Mouse (Mus musculus): ENCODE results near the gene H2-Ob.

H2-Ob gene

DNA sequence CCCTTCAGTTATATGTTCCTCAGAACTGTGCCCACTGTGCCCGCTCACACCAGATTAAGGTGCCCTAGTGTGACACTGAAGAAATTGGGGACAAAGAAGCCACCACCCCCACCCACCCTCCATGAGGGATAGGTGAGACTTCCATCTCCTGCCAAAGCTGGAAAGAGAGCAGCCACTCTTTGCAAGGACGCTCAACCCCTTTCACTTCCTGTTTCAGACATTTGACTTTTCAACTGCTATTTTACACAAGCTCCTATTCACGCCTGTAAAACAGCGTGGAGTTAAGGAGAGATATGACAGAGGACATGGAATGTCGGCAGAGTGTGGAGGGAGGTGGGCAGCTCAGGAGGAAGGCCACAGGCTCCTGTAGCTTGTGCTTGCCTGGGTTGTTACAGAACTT lies 47.8 kb downstream of the H2-Ob start:
- no peak for DNase-seq (ENCODE audit: low spot score)

DNA sequence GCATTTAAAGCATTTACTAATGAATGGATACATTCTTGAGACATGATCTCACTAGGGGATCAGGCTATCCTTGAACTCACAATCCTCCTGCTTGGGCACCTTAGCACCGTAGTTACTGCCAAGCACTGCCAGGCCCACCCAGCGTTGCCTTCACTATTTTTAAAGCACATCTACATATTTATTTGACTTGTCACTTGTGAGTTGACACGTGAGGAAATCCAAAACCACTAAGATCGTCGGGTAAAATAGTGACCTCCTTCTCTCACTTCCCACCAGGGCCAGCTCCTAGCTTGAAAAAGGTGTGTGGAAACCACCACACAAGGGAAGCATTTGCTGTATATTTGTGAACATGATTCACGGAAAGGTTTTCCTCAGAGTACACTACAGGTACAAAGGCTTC lies 48.3 kb downstream of the H2-Ob start:
- no peak for DNase-seq (ENCODE audit: low spot score)

DNA sequence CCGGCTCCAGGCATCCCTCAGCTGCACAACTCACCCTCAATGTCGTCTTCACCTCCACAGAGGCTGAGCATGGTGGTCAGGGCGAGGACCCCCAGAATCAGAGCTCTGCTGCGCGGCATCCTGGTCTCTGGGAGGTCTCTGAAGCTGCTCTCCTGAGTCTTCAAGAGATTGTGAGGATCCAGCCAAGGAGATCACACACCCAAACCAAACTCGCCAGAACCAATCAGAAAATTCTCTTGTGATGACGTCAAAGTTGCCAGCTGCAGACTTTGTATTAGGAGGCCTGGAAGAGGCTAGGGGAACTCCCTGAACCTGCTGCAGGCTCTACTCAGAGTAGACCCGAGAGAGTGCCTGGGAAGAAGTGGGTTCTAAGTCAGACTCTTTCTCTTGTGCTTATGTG lies 48.9 kb downstream of the H2-Ob start, which contains the start of gene H2-Aa:
Gene H2-Aa, minus strand, starts transcription at position 176 of the 400 bp plus-strand sequence.
- DNase-seq (ENCODE audit: low spot score), result peak; percentile 65

DNA sequence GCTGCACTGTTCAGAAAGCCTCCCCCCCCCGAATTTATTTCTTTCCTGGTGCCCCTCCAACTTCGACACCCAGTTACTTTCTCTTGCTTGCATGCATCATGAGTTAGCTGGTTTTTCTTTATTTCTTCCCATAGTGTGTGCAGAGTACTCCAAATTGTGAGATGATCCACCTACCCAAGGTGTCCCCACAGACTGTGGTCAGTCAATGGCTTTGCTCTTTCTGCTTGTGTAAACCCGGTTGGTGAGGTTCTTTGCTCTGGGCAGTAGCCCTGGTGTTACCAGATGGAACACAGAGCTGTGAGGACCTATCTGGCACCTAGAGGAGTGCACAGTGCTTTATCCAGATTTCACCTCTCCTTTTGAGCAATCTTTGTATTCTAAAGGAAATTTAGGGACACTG lies 49.4 kb downstream of the H2-Ob start:
- no peak for DNase-seq (ENCODE audit: low spot score)

DNA sequence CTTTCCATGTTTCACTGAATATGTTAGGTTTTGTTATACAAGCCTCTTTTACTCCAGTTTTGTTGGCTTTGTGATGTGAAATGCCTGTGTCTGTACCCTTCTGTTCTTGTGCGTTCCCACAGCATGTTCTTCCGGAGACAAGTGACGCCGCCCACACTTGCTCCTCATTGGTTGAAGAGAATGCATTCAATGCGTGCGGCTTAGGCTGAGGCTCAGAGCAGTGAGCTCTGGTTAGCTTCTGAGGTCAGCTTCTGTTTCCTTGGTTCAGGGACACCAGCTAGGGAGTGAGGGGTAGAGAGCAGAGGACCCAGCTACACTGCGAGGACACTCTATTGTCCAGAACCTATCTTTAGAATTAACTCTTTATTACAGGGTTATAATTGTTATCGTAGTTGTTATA lies 52.9 kb downstream of the H2-Ob start:
- peak; percentile 60 for DNase-seq (ENCODE audit: low spot score)

DNA sequence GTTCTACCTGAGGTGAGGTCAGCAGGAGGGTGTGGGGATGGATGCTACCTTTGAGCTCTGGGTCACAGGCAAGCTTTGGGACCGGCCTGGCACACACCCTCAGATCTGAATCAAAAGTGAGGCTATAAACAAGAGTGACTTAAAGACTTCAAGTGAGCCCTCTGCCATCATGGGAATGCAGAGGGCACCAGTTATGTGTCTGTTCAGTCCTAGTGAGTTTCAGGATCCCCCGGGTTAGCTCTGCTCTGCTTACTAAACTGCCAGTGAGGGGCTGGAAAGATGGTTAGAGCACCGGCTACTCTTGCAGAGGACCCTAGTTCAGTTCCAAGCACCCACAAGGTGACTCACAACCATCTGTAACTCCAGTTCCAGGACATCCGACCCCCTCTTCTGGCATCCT lies 53.9 kb downstream of the H2-Ob start:
- DNase-seq (ENCODE audit: low spot score), result no peak

DNA sequence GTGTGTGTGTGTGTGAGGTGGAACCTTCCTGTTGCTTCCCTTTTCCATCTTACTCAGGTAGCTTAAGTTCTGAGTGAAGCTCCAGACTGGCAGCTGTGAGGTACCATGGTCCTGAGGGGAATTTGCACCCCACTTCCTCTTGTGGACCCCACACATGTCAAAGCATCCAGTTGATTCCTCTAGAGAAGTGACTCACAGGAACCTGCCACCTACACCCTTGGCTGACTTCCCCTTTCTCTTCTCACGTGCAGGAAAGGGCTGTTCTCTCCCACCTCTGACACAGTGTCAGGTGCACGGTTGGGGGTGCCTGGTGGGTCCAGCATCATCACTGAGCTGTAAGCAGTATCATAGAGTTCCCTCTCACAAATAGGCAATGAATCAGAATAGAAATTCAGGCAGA lies 54.8 kb downstream of the H2-Ob start:
- no peak for DNase-seq (ENCODE audit: low spot score)

DNA sequence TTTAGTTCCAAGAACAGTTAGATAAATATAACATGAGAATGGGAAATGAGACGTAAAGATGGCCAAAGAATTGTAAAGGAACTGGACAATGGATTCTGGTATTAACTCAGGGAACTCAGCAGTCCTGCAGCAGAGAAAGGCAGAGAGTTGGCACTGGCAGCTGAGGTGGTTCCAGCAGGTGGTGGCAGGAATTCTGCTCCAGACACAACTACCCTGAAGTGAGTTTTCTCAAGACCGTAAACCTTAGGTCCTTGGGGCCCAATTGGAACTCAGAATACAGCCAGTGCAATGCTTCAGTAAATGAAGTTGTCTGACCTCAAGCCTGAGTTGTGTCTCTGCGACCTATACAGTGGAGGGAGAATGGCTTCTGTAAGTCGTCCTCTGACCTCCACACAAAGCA lies 55.5 kb downstream of the H2-Ob start:
- DNase-seq (ENCODE audit: low spot score), result no peak

DNA sequence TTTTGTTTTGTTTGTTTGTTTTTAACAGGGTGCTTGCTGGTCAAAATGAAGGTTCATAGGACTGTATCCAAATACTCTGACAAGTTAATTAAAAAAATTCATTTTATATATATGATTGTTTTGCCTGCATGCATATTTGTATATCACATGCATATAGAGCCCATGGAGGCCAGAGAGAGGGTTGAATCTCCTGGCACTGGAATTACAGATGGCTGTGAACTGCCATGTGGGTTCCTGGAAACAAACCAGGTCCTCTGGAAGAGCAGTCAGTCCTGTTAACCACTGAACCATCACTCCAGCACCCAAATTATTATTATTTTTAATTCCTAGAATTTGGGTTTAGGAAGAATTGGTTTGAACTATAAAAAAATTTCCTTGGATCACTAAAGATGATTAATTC lies 56.6 kb downstream of the H2-Ob start:
- DNase-seq (ENCODE audit: low spot score), result no peak

DNA sequence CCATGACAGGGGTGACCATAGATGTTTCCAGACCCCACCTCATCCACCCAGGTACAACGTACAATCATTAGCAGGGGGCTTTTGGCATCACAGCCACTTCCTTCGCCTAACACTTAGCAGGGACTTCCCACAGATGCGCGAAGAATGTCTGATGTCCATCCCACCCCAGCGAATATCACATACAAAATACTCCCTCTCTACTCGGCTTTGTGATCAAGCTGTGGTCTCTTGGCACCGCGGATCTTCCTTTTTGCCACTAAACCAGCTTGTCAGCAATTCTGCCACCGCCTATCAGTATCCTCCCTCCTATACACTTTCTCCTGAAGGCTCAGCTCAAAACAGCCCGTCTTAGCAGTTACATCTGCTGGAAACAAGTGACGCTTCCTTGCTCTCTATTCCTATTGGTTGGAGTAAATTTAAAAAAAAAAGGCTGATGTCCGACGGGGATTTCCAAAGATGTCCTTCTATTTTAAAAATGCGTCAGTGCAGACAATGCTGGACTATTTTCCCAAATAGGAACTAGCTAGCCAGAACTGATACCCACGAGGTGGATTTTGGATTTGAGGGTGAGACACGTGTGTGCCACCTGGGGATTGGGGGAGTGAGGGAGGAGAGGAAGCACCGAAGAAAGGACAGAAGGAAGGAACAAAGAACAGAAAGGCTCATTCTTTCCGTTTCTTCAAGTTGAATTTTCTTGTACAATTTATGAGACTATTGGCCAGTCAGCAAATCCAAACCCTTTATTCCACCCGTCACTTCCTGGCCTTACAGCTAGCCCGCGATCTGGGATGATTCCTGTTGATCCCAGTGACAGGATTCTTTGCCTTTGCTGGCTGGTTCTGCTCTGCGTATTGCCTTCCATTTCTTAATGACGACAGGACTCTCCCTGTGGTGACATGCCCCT lies 57.4 kb downstream of the H2-Ob start:
- DNase-seq (ENCODE audit: low spot score), result no peak

DNA sequence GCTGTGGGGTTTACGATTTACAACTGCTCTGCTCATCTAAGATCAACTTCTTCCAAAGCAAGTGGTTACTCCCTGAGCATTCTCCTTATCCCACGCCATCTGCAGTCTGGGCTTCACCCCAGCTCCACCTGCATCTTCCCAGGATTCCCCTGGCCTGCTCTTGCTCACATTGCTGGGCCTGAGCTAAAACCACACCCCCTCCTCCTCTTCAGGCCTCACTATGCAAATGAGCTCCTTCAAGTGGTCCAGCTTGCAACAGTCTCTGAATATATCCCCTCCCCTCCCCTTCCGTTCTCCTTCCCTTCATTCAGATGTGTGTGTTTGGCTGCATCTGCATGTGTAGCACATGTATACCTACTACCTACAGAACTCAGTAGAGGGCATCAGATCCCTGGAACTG lies 60.7 kb downstream of the H2-Ob start:
- DNase-seq (ENCODE audit: low spot score), result no peak

DNA sequence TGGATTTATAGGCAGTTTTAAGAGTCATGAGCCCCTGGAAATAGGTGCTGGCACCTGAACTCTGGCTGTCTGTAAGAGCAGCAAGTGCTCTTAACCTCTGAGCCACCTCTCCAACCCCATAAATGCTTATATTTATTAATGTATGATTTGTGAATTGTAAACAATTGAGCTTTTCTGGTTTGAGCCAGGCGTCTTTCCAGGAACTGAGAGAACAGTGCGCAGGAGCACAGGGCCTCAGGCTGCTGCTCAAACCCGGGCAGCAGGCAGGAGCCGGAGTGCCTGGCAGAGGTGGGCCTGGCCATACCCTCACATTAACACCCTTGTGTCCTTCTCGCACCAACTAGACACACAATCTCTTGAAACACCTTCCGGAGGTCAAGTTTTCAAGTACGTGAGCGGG lies 61.4 kb downstream of the H2-Ob start:
- no peak for DNase-seq (ENCODE audit: low spot score)

DNA sequence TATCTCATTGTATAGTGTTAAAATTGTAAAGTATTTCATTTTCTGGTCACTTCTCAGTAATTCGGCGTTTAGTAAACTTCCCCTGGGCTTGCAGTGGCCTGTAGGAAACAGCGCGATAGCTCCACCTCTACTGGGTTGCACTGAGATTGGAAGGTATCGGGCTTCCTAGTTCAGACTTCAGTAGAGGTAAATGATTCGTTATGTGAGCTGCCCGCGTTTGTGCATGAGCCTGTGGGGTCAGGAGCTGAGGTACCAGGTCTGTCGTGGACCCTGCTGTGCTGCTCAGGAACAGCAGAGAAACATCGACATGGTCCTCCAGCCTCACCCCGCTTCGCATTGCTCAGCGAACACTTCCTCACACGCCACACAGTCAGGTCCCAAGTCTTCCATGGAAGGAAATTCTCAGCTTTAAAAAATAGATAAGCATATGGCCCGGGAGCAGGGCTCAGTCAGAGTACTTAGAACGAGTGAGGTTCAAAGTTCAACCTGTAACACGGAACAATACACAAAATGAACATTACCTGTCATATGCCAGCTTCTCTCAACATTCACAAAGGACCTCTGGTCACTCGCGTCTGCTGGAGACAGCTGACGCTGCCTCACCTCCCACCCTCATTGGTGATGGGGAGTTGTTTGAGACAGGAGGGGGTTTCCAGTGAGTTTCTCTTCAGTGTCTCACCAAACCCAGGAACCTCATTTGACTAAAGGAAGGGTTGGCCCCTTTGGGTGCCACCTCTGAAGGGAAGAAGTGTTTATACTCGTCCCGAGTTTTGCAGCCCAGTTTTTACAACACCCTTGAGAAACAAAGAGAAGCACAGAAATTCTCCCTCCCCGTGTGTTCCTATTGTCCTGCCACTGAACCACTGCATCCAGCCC lies 62.2 kb downstream of the H2-Ob start:
- no peak for DNase-seq (ENCODE audit: low spot score)

DNA sequence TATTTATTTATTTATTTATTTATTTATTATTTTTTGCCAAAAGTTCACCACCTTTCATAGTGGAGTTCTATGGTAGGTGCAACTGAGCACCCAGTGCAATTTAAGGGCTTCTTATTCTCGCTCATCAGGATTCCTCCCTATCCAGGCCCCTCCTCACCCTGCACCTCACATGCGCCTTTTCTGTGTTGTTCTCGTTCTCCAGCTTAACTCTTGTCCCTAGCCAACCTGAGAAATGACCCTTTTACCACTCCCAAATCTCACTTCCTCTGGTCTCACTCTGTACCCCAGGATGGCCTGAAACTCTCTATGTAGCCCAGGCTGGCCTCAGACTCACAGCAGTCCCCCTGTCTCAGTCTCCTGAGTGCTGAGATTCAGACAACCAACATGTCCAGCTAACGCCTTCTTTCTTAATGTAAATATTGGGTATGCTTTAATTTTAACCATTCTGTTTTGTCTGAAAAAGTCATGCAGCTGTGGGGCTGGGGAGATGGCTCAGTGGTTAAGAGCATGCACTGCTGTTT lies 63.0 kb downstream of the H2-Ob start:
- no peak for DNase-seq (ENCODE audit: low spot score)

DNA sequence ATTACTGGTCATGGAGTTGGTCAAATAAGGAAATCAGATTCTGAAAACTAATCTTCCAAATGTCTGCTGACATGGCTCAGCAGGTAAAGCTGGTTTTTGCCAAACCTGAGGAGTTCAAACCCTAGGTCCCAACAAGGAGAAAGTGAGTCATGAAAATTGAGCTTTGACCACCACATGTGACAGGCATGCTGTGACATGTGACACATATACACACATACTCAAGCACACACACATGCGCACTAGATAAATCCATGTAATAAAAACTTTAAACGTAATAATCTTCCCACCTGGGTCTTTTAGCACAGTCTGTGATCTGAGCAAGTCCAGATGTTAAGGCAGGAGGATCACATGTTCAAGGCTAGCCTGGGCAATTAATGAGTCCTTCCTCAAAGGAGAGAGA lies 65.1 kb downstream of the H2-Ob start:
- no peak for DNase-seq (ENCODE audit: low spot score)
